Mouse (Mus musculus) adrenal gland, postnatal 36 days (tissue): ENCODE data around the gene H2al1e. TPM values are rescaled to one million over a fixed set of nuclear protein-coding genes. Genes with fewer than 3 reads are reported as not detected.

Experiments
- total RNA-seq, 2 experiments: library from RNA; stranded (reverse); gene quantifications; 2 replicates each; pipeline ENCODE4 v1.2.3; 2021

Gene H2al1e
- total RNA-seq, 2 experiments from 2014 or later, result not detected

Other genes starting within 250 kb of the H2al1e start
- not detected for gene H2al1a, start 12.7 kb upstream of the H2al1e start, total RNA-seq
- not detected for gene H2al1b, start 9.5 kb upstream of the H2al1e start, total RNA-seq
- gene H2al1c, start 6.3 kb upstream of the H2al1e start, total RNA-seq, result not detected
- not detected for gene H2al1d, start 3.1 kb upstream of the H2al1e start, total RNA-seq
- not detected for gene H2al1f, start 3.2 kb downstream of the H2al1e start, total RNA-seq
- gene H2al1g, start 6.3 kb downstream of the H2al1e start, total RNA-seq, result not detected
- not detected for gene H2al1h, start 9.6 kb downstream of the H2al1e start, total RNA-seq
- gene H2al1i, start 12.7 kb downstream of the H2al1e start, total RNA-seq, result not detected
- gene H2al1j, start 15.9 kb downstream of the H2al1e start, total RNA-seq, result not detected